Mouse (Mus musculus): ENCODE measurements around the gene Rnf181. TPM values are rescaled to one million over a fixed set of nuclear protein-coding genes. Genes with fewer than 3 reads are reported as not detected.

The Rnf181 gene
- polyA plus RNA-seq, 1 experiment from 2014 or later, result 112 TPM

DNA sequence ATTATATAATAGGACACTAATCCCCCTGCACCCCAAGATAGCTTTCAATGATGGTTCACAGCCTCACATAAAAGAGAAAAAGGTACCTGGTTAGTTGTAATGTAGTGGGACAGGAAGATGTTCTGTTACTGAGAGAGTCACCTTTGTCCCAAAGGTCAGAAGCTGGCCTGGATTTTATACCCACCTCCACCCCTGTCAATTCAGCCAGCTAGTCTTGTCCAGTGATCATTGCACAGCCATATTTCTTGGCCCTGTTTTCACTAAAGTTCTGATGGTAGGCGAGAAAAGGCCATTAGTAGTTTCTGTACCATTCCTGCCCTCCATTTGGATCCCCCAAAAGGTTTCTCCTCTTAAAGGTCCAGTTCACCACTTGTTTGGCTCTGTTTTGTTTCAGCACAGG is 12.7 kb downstream of the Rnf181 start:
- WGBS, result 61% methylated on average over 1 of the region's 1 CpGs
- DNase-seq (ENCODE audit: low spot score), result no peak
- no peak for ATAC-seq (replicated peaks; ENCODE audit: low FRiP score)
- Histone ChIP-seq H3K27ac (ENCODE audit: low read depth, low read length) (no peak overlapping the region), H3K4me3 (ENCODE audit: low read depth, low read length) (no peak overlapping the region), H3K4me1 (replicated peaks; ENCODE audit: control insufficient read depth, insufficient read depth, low read length) (peaks cover 47% of the 10 kb centered on the region), H3K9ac (ENCODE audit: low read depth, low read length) (no peak overlapping the region), H3K4me2 (no peak overlapping the region), H3K36me3 (ENCODE audit: control insufficient read depth, insufficient read depth, low read length) (peaks cover 13% of the 10 kb centered on the region), H3K9me3 (ENCODE audit: control insufficient read depth, low read length) (no peaks in the 10 kb centered on the region), H3K27me3 (replicated peaks; ENCODE audit: control insufficient read depth, insufficient read depth, low read length) (0 out of 2 replicates have a peak, but pooled peaks cover 14% of the 10 kb centered on the region)

DNA sequence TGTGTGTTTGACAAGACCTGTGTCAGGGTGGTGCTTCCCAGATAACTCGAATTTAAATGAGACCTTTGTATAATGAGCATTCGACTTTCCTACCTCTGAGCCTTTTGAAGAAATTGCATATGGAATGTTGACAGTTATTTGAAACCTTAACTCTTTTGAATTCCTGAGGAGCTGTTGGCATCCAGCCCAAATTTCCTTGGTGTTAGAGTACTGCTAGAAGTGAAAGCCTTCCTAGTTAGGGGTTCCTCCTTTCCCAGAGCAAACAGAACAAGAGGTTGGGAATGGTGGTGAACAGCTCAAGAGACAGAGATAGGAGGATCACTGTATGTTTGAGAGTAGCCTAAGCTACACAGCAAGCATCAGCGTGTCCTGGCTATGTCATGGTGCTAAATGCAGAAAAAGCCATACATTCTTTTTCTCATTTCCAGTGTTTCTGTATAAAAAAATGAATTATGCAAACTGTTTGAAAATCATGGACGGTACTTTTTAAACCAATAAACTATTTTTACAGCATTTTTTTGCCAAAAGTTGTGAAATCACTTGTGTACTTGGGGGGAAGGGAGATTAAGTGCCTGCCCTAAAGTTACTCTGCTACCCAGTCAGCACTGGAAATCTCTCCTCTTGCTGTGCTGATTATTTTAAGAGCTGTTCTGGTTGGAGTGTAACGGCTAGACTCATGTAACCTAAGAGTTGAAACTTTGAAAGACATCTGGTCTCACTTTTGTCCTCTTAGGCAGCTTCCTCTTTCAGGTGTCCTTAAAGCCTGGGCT is 13.9 kb downstream of the Rnf181 start:
- DNase-seq (ENCODE audit: low spot score), result no peak
- Histone ChIP-seq H3K4me2 (0 out of 2 replicates have a peak overlapping the region, but pooled peaks have one; percentile 1), H3K27me3 (replicated peaks; ENCODE audit: control insufficient read depth, insufficient read depth, low read length) (0 out of 2 replicates have a peak, but pooled peaks cover 14% of the 10 kb centered on the region), H3K9me3 (ENCODE audit: control insufficient read depth, low read length) (no peaks in the 10 kb centered on the region), H3K9ac (ENCODE audit: low read depth, low read length) (no peak overlapping the region), H3K27ac (ENCODE audit: low read depth, low read length) (no peak overlapping the region), H3K4me3 (ENCODE audit: low read depth, low read length) (no peak overlapping the region), H3K4me1 (replicated peaks; ENCODE audit: control insufficient read depth, insufficient read depth, low read length) (peaks cover 46% of the 10 kb centered on the region), H3K36me3 (ENCODE audit: control insufficient read depth, insufficient read depth, low read length) (peaks cover 8% of the 10 kb centered on the region)
- no peak for ATAC-seq (replicated peaks; ENCODE audit: low FRiP score)
- 63% methylated on average over 5 of the region's 5 CpGs for WGBS

DNA sequence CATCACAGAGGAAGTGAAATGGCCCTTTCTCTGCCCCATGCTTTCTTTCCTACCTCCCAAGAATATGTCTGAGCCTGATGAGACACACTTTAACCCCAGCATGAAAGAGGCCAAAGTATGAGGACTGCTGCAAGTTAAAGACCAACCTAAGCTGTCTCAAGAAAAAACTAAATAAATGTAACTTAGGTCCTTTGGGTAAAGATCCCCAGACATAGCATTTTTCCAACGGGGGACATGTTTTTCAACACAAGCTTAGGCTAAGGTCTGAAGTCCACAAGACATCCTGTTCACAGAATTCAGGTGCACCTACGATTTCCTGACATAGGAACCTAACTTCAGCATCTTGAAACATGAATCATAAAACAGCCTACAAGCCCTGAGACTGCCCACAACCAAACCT is 16.5 kb downstream of the Rnf181 start:
- H3K36me3 ChIP-seq (ENCODE audit: control insufficient read depth, insufficient read depth, low read length), result peaks cover 8% of the 10 kb centered on the region
- H3K4me2 ChIP-seq, result no peak overlapping the region
- 0 out of 2 replicates have a peak, but pooled peaks cover 11% of the 10 kb centered on the region for H3K27me3 ChIP-seq (replicated peaks; ENCODE audit: control insufficient read depth, insufficient read depth, low read length)
- H3K27ac ChIP-seq (ENCODE audit: low read depth, low read length), result no peak overlapping the region
- H3K9me3 ChIP-seq (ENCODE audit: control insufficient read depth, low read length), result no peaks in the 10 kb centered on the region
- DNase-seq (ENCODE audit: low spot score) (no peak), ATAC-seq (replicated peaks; ENCODE audit: low FRiP score) (no peak)
- H3K4me3 ChIP-seq (ENCODE audit: low read depth, low read length), result no peak overlapping the region
- H3K4me1 ChIP-seq (replicated peaks; ENCODE audit: control insufficient read depth, insufficient read depth, low read length), result peaks cover 43% of the 10 kb centered on the region
- 84% methylated on average over 2 of the region's 2 CpGs for WGBS
- no peak overlapping the region for H3K9ac ChIP-seq (ENCODE audit: low read depth, low read length)

DNA sequence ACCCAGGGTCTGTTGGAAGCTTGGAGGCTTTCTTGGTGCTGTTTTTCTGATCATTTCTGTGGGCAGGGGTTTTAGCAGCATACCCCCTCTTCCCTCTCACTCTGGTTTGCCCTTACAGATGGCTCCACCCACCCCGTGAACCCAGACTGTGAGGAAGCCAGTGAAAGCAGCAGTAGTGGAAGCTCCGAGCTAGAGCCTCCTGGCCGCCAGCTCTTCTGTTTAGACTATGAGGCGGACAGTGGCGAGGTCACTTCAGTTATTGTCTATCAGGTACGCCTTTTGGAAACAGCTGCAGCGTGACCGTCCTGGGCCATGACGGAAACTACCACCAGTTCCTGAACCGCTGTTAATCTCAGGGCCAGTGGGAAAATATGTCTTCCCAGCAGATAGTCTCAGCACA is 18.3 kb downstream of the Rnf181 start:
- Histone ChIP-seq H3K9ac (ENCODE audit: low read depth, low read length) (peak overlapping the region; percentile 92; the same call in 1 of the 2 replicates), H3K27ac (ENCODE audit: low read depth, low read length) (peak overlapping the region; percentile 90; the same call in 1 of the 2 replicates), H3K4me2 (peak overlapping the region; percentile 79), H3K4me1 (replicated peaks; ENCODE audit: control insufficient read depth, insufficient read depth, low read length) (peaks cover 39% of the 10 kb centered on the region), H3K4me3 (ENCODE audit: low read depth, low read length) (peak overlapping the region; percentile 78), H3K27me3 (replicated peaks; ENCODE audit: control insufficient read depth, insufficient read depth, low read length) (no peaks in the 10 kb centered on the region), H3K36me3 (ENCODE audit: control insufficient read depth, insufficient read depth, low read length) (peaks cover 8% of the 10 kb centered on the region), H3K9me3 (ENCODE audit: control insufficient read depth, low read length) (no peaks in the 10 kb centered on the region)
- whole genome bisulfite sequencing, result 72% methylated on average over 10 of the region's 10 CpGs
- no peak for DNase-seq (ENCODE audit: low spot score)
- ATAC-seq (replicated peaks; ENCODE audit: low FRiP score), result no peak

DNA sequence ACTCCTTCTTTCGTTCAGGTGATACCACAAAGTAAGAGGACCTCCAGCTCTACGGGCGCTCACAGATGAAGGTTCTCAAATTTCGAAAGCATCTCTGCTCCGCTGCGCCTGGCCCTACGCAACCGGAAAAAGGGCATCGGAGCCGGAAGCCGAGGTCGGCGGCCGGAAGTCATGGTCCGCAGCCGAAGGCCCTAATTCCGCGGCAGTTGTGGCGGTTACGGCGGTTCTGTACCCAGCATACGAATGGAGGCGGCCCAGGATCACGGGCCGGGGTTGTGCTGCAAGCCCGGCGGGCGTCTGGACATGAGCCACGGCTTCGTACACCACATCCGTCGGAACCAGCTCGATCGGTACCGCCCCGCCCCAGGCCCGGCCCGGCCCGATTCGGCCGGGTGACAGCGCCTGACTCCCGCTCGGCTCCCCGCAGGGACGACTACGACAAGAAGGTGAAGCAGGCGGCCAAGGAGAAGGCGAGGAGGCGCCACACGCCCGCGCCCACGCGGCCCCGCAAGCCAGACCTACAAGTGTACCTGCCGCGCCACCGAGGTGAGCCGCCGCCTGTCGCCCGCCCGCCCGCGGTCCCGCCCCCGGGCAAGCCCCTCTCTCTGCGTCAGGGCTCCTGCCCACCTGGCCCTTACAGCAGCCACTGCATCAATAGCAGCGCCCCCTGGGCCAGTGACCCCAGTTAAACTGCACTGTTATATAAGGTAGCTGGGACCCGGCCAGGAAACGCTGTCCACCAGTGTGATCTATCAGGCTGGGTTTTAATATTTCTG is 19.4 kb downstream of the Rnf181 start, which contains the start of gene 0610030E20Rik:
Gene 0610030E20Rik, plus strand, starts transcription at position 152 of the 776 bp plus-strand sequence.
- Histone ChIP-seq H3K9me3 (ENCODE audit: control insufficient read depth, low read length) (no peaks in the 10 kb centered on the region), H3K27ac (ENCODE audit: low read depth, low read length) (peak within 1 kb of the TSS; percentile 90), H3K4me3 (ENCODE audit: low read depth, low read length) (peak within 1 kb of the TSS; percentile 78), H3K9ac (ENCODE audit: low read depth, low read length) (peak within 1 kb of the TSS; percentile 92), H3K36me3 (ENCODE audit: control insufficient read depth, insufficient read depth, low read length) (peaks cover 8% of the 10 kb centered on the region), H3K27me3 (replicated peaks; ENCODE audit: control insufficient read depth, insufficient read depth, low read length) (no peaks in the 10 kb centered on the region), H3K4me1 (replicated peaks; ENCODE audit: control insufficient read depth, insufficient read depth, low read length) (peaks cover 38% of the 10 kb centered on the region), H3K4me2 (peak within 1 kb of the TSS; percentile 97)
- under 1% methylated on average over 72 of the region's 72 CpGs for WGBS
- DNase-seq (ENCODE audit: low spot score) (peak; percentile 77), ATAC-seq (replicated peaks; ENCODE audit: low FRiP score) (peak; percentile 72)

DNA sequence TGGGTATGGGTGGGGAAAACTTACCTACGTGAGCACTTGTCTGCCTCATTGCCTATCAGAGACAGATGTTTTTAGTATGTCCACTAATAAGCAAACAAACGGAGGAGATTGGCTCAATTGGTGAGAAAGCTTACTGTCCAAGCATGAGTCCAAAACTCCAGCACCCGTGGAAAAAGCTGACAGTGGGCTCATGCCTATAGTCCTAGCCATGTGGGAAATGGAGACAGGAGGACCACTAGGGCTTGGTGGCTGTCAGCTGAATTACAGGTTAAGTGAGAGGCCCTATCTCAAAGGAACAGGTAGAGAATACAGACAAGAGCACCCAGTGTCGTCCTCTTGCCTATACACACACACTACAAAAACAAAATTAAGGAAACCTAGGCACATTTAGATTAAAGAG is 20.5 kb downstream of the Rnf181 start:
- no peaks in the 10 kb centered on the region for H3K27me3 ChIP-seq (replicated peaks; ENCODE audit: control insufficient read depth, insufficient read depth, low read length)
- 0 out of 2 replicates have a peak overlapping the region, but pooled peaks have one; percentile 35 for H3K27ac ChIP-seq (ENCODE audit: low read depth, low read length)
- no peak overlapping the region for H3K9ac ChIP-seq (ENCODE audit: low read depth, low read length)
- H3K4me1 ChIP-seq (replicated peaks; ENCODE audit: control insufficient read depth, insufficient read depth, low read length), result peaks cover 33% of the 10 kb centered on the region
- H3K9me3 ChIP-seq (ENCODE audit: control insufficient read depth, low read length), result no peaks in the 10 kb centered on the region
- H3K36me3 ChIP-seq (ENCODE audit: control insufficient read depth, insufficient read depth, low read length), result peaks cover 10% of the 10 kb centered on the region
- 76% methylated on average over 4 of the region's 4 CpGs for WGBS
- H3K4me2 ChIP-seq, result peak overlapping the region; percentile 97
- ATAC-seq (replicated peaks; ENCODE audit: low FRiP score) (no peak), DNase-seq (ENCODE audit: low spot score) (no peak)
- H3K4me3 ChIP-seq (ENCODE audit: low read depth, low read length), result peak overlapping the region; percentile 78; the same call in 1 of the 2 replicates

DNA sequence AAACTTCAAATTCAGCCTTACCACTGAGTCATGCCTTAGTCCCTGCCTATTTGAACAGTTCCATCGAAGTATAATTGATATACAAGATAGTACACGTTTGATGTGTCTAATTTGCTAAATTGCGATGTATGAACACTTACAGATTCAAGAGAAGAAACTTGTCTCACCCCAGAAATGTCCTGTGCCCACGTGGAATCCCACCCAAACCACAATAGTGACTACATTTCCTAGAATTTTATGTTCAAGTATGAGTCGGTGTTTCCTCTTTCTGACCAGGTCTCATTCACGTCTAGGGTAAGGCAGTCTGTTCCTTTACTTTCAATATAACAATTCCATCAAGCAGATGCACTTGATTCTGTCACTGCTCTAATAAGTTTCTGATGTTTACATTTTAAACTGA is 21.1 kb downstream of the Rnf181 start:
- ATAC-seq (replicated peaks; ENCODE audit: low FRiP score) (no peak), DNase-seq (ENCODE audit: low spot score) (no peak)
- WGBS, result 32% methylated on average over 6 of the region's 6 CpGs
- Histone ChIP-seq H3K4me3 (ENCODE audit: low read depth, low read length) (peak overlapping the region; percentile 95), H3K9ac (ENCODE audit: low read depth, low read length) (peak overlapping the region; percentile 91; the same call in 1 of the 2 replicates), H3K4me1 (replicated peaks; ENCODE audit: control insufficient read depth, insufficient read depth, low read length) (peaks cover 29% of the 10 kb centered on the region), H3K4me2 (peak overlapping the region; percentile 97), H3K36me3 (ENCODE audit: control insufficient read depth, insufficient read depth, low read length) (peaks cover 10% of the 10 kb centered on the region), H3K9me3 (ENCODE audit: control insufficient read depth, low read length) (no peaks in the 10 kb centered on the region), H3K27ac (ENCODE audit: low read depth, low read length) (peak overlapping the region; percentile 35), H3K27me3 (replicated peaks; ENCODE audit: control insufficient read depth, insufficient read depth, low read length) (no peaks in the 10 kb centered on the region)

DNA sequence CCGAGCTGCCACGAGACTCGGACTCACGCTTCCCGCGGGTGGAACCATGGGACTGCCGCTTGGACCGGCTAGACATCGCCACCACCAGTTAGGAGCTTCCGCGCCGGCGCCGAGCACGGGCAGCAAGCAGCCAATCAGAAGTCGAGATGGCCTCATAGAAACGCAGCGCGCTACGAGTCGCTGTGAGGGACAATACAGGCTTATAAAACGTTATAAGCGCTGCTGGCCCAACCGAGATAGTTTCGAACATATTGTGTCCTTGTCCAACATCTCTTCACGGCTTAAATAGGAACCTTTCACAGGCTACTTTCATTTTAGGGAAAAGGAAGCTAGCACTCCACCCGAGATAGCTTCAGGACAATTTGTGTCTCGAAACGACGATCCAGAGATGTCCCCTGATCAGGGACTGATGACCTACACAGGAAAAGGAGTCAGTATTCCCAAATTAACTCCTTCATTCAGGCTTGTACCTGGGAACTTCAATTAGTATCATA is 21.6 kb downstream of the Rnf181 start, which contains the start of gene Usp39:
Gene Usp39, minus strand, starts transcription at position 111 of the 494 bp plus-strand sequence.
- WGBS, result under 1% methylated on average over 30 of the region's 30 CpGs

More for the DNA sequence above, 21.6 kb downstream of the Rnf181 start, which contains the start of gene Usp39:
- Histone ChIP-seq H3K9ac (ENCODE audit: low read depth, low read length) (peak within 1 kb of the TSS; percentile 91), H3K27me3 (replicated peaks; ENCODE audit: control insufficient read depth, insufficient read depth, low read length) (no peaks in the 10 kb centered on the region), H3K27ac (ENCODE audit: low read depth, low read length) (peak within 1 kb of the TSS; percentile 70), H3K9me3 (ENCODE audit: control insufficient read depth, low read length) (no peaks in the 10 kb centered on the region), H3K4me1 (replicated peaks; ENCODE audit: control insufficient read depth, insufficient read depth, low read length) (peaks cover 29% of the 10 kb centered on the region), H3K36me3 (ENCODE audit: control insufficient read depth, insufficient read depth, low read length) (peaks cover 7% of the 10 kb centered on the region; the same call in 1 of the 2 replicates), H3K4me3 (ENCODE audit: low read depth, low read length) (peak within 1 kb of the TSS; percentile 95), H3K4me2 (peak within 1 kb of the TSS; percentile 97)
- DNase-seq (ENCODE audit: low spot score) (peak; percentile 86), ATAC-seq (replicated peaks; ENCODE audit: low FRiP score) (peak; percentile 75)
